Mouse (Mus musculus) frontal cortex, postnatal 25 days (tissue): ENCODE data around the gene Eef2k.
"Not testable (repeated sequence)": the region's sequence is repeated elsewhere in the genome, so short reads cannot be mapped to it uniquely, and the experiment has no call there.

Experiments used
- DNase-seq, 2 experiments: peaks; one replicate each; pipeline ENCODE4 v3.0.0; 2022; ENCODE audit warnings: low spot score in 2 of 2

Gene Eef2k

DNA sequence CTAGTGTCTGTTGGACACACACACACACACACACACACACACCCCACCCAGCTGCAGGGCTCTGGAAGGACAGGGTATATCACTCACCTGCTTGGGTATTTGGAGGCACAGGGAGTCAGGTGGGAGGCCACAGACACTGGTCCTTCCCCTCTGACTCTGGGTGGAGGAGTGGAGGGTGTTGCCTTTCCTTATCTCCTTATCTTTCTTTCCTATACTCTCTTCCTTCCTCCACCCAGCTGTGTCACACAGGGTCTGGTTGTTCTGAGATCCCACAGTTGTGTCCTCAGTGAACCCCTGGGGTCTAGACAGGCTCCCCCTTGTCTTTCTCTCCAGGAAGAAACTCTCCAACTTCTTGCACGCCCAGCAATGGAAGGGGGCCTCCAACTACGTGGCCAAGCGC is 37.3 kb downstream of the Eef2k start:
- no peak for DNase-seq

GRCm38 (mm10) chr7:120880770-120881169 is 38.1 kb downstream of the Eef2k start:
- DNase-seq: no peak

- DNase-seq: no peak
Observed at GRCm38 (mm10) chr7:120881451-120881850, 38.8 kb downstream of the Eef2k start.

DNA sequence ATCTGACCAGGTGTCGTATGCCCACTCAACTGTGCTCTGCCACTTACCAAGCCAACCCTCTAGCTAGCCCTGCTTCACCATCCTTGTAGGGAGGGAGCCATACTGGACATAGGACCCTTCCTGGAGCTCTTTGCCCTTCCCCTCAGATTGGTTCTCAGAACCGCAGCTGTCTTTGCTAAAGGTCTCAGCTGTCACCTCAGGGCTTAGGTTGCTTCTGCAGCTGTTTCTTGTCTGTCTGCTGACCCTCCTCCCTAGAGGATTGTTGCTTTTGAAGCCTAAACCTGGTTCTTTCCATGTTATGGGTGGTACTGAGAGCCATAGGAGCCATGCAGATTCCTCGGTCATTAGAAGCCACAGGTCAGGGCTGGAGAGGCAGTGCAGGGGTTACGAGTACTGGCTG is 40.0 kb downstream of the Eef2k start:
- no peak for DNase-seq

DNA sequence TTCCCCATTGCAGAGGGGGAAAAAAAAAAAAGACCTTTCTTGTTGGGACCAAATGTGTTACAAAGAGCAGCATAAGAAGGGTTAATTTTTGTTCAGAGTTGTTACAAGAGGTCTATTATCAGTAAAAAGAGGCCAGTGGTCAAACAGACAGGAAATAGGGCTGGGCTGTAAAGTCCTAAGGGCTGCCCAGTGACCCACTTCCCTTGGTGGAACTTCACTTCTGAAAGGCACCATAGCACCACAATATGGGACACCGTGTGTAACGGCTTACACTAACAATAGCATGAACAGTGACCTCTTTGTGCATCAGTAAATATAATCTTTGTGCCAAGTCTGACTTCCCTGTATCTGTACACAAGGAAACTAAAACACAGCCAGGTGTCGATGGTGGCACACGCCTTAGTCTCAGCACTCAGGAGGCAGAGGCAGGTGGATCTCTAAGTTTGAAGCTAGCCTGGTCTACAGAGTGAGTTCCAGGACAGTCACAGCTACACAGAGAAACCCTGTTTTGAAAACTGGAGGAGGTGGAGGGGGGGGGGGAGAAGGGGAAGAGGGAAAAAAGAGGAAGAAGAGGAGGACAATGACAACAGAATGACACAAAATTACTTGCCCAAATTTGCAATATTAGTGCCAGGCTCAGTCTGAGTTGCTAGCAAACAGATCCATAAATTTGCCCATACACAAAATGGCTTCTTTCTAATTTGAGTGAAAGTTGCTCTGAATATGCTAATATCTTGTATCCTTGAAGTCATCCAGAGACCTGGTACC is 41.1 kb downstream of the Eef2k start:
- no peak for DNase-seq

DNA sequence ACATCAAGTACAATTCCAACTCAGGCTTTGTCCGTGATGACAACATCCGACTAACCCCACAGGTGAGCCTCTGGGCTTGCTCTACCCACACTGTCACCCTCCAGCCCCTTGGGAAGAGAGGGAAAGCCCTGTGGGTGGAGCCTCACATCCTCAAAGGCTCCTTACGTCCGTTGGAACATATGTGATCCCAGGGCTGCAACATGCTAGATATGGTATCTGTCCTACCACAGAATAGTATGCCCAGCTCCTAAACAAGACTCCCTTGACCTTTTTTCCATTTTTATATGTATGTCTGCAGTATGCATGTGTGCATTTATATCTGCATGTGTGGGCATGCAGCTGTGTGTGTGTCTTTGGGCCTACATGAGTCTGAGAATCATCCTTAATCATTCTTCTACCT is 42.1 kb downstream of the Eef2k start:
- no peak for DNase-seq

DNA sequence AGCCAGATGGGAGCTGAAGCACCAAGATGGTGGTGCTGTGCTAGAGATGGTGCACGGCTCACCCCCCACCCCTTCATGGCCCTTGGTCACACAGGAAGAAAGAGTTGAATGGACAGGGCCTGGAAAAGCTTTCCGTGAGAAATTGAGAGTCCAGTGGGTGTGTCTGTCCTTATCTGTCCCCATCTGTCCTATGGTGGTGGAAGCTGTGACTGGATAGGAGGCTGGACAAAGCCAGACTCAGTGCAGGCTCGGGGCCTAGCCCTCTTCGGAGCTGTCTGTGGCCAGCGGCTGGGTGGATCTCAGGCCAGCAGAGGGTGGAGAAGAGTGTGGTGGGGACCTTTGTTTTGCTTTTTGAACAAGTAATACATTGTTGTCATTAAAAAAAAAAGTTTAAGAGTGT is 50.5 kb downstream of the Eef2k start:
- DNase-seq: no peak

- no peak for DNase-seq
Observed at GRCm38 (mm10) chr7:120897054-120897453, 54.4 kb downstream of the Eef2k start.

- no peak for DNase-seq
Observed at GRCm38 (mm10) chr7:120897711-120898335, 55.2 kb downstream of the Eef2k start.

DNA sequence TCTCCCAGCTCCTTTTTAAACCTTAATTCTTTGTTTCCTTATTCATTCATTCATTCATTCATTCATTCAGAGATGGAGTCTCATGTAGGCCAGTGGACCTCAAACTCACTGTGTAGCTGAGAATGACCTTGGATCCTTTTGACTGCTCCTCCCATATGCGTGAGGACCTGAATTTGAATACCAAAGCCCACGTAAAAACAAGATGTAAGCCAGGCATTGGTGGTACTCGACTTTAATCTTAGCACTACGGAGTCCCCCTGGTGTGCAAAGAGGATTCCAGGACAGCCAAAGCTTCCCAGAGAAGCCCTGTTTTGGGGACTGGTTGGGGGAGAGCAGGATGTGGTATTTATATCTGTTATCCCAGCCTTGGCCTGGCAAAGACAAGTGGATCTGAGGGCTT is 57.6 kb downstream of the Eef2k start:
- DNase-seq: no peak

GRCm38 (mm10) chr7:120901701-120902100 is 59.1 kb downstream of the Eef2k start:
- no peak for DNase-seq

GRCm38 (mm10) chr7:120902931-120903330 is 60.3 kb downstream of the Eef2k start:
- no peak for DNase-seq

GRCm38 (mm10) chr7:120910172-120910571 is 67.5 kb downstream of the Eef2k start:
- not testable (repeated sequence) for DNase-seq

DNA sequence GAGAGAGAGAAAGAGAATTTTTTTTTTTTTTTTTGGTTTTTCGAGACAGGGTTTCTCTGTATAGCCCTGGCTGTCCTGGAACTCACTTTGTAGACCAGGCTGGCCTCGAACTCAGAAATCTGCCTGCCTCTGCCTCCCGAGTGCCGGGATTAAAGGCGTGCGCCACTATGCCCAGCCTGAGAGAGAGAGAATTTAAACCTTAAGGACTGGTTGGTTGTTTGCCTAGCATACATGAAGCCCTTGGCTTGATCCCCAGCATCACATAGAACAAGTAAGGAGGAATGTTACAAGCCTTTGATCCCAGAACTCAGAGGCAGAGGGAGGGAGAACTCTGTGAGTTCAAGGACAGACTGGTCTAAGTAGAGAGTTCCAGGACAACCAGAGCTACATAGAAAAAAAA is 68.6 kb downstream of the Eef2k start:
- not testable (repeated sequence) for DNase-seq

GRCm38 (mm10) chr7:120913332-120913731 is 70.7 kb downstream of the Eef2k start:
- no peak for DNase-seq

DNA sequence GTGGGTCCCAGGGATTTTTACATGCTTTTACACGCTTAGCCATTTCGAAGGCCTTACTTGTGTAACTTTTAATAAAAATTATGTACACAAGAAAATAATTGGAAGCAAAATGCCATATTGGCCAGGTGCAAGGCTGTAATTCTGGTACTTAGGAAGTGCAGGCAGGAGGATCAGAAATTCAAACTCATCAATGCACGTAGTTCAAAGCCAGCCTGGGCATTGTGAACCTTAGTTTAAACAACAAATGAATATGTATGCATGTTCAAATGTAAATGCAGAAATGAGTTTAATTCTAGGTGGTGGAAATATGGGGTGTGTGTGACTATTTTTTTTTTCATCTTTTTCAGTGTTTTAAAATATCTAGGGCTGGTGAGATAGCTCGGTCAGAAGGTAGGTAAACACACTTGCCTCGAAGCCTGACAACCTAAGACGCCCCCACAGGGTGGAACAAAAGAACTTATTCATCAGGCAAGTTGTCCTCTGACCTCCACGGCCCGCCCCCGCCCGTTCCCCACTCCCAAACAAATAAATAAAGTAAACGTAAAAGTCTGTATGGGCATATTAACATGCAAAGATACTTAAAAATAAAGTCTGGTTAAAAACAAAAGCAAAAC is 73.7 kb downstream of the Eef2k start:
- no peak for DNase-seq

- no peak for DNase-seq
Observed at GRCm38 (mm10) chr7:120917279-120917591, 74.6 kb downstream of the Eef2k start.

- DNase-seq: peak; percentile 100
Observed at GRCm38 (mm10) chr7:120917592-120918461, 75.2 kb downstream of the Eef2k start, which contains the start of gene Polr3e. Gene Polr3e, plus strand, starts transcription at chr7:120917744.

- peak in 1 of 2 experiments; percentile 44 for DNase-seq
Observed at GRCm38 (mm10) chr7:120918526-120918962, 75.9 kb downstream of the Eef2k start.

DNA sequence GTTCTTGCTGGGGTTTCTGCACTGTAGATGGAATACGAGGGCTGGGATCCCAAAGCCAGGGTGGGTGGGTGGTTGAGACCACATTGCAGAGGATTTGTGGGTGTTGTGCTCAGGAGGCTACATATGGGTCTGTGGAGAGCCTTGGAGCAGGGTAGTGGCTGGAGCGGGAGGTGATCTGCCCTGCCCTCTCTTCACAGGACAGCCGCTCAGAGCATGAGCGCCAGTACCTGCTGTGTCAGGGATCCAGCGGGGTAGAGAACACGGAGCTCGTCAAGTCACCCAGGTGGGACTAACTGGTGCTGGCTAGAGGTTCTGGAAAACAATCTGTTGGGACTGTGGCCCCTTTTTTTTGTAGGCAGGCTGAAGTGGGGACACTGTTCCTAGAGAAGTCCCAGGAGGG is 90.5 kb downstream of the Eef2k start:
- no peak for DNase-seq

GRCm38 (mm10) chr7:120933680-120934195 is 91.1 kb downstream of the Eef2k start:
- DNase-seq: no peak

DNA sequence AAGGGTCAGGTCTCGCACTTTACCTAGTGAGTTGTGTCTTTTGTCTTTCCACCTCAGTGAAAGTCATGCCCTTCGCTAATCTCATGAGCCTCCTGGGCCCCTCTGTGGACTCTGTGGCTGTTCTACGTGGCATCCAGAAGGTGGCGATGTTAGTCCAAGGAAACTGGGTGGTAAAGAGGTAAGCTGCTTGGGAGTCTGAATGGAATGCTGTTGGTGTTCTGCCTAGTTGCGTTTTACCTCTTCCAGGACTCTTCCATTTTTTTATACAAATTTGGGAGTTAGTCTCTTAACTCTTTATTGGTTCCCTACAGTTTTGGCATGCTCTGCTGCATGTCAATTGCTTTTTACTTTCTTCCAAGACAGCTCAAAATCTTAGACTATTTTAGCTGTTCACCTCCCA is 92.1 kb downstream of the Eef2k start:
- peak in 1 of 2 experiments; percentile 40 for DNase-seq
